Mouse (Mus musculus) cortical plate, adult 2 months (tissue): ENCODE results near the gene Hist1h2ah. TPM values are rescaled to one million over a fixed set of nuclear protein-coding genes. Genes with fewer than 3 reads are reported as not detected.
A peak's percentile ranks its signal among the peaks of the same experiment; 100 is the strongest.

ENCODE experiments used
- H3K27ac ChIP-seq: fragments of 200-500 bp; 2 replicates; pipeline ENCODE4 v1.5.1; 2012; ENCODE audit warnings: low read length, control low read depth, inconsistent platforms; ENCODE audit not compliant: insufficient read depth
- H3K4me1 ChIP-seq: fragments of 200-500 bp; 2 replicates; pipeline ENCODE4 v1.6.1; 2011; ENCODE audit warnings: low read length; ENCODE audit not compliant: control insufficient read depth, insufficient read depth
- H3K4me3 ChIP-seq: fragments of 200-500 bp; 2 replicates; pipeline ENCODE4 v1.5.1; 2011; ENCODE audit warnings: mild to moderate bottlenecking, low read length, control low read depth; ENCODE audit not compliant: insufficient read depth
- CTCF ChIP-seq: fragments of 200-500 bp; IDR thresholded peaks from 2 replicates; pipeline ENCODE4 v1.5.1; 2011; ENCODE audit warnings: mild to moderate bottlenecking, control low read depth, low read length; ENCODE audit not compliant: insufficient read depth; ENCODE audit errors: extremely low read depth
- POLR2A ChIP-seq: fragments of 200-500 bp; IDR thresholded peaks from 2 replicates; pipeline ENCODE4 v1.6.1; 2011; ENCODE audit warnings: mild to moderate bottlenecking, low read length, control low read depth; ENCODE audit not compliant: insufficient read depth; ENCODE audit errors: extremely low read depth
- polyA plus RNA-seq: library from polyadenylated mRNA; depleted of rRNA; stranded (reverse); fragments of >200 nt; gene quantifications from 2 replicates; pipeline ENCODE4 v1.2.3, GENCODE M21; 2012

The Hist1h2ah gene
- polyA plus RNA-seq, 1 experiment, result 0.75 TPM

DNA sequence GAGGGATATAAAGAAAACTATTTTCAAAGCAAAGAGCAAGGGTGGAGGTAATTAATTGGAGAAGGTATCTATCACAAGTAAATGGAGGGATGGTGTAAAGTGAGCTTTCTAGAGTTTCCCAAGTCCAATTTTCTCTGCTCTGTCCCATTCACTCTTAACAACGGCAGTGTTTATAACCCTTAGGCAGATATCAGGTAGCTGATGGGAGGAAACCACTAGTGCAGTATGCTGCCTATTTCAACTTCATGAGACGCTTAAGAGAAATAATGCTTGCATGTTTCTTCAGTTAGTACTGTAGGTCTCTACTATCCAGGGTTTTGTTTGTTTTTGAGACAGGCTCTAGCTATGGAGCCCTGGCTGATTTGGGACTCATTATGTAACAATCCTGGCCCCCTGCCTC is 2.0 kb upstream of the Hist1h2ah start:
- H3K27ac ChIP-seq, result no peak overlapping the region
- no peak for TF ChIP-seq CTCF
- no peak for TF ChIP-seq POLR2A
- peaks cover 1% of the 10 kb centered on the region; the same call in 1 of the 2 replicates for H3K4me1 ChIP-seq

GRCm38 (mm10) chr13:22036986-22037385 is 1.6 kb upstream of the Hist1h2ah start:
- H3K4me3 ChIP-seq, result no peak overlapping the region
- H3K4me1 ChIP-seq, result peaks cover 1% of the 10 kb centered on the region; the same call in 1 of the 2 replicates
- H3K27ac ChIP-seq, result no peak overlapping the region
- TF ChIP-seq CTCF (no peak), POLR2A (no peak)

More for the DNA sequence above, 2.0 kb upstream of the Hist1h2ah start:
- no peak overlapping the region for H3K4me3 ChIP-seq

- no peak for TF ChIP-seq POLR2A
- TF ChIP-seq CTCF, result no peak
- Histone ChIP-seq H3K27ac (no peak overlapping the region), H3K4me3 (peak overlapping the region; percentile 14; the same call in 1 of the 2 replicates), H3K4me1 (peaks cover 1% of the 10 kb centered on the region; the same call in 1 of the 2 replicates)
Measured at GRCm38 (mm10) chr13:22036149-22036956, 985 bp upstream of the Hist1h2ah start.

DNA sequence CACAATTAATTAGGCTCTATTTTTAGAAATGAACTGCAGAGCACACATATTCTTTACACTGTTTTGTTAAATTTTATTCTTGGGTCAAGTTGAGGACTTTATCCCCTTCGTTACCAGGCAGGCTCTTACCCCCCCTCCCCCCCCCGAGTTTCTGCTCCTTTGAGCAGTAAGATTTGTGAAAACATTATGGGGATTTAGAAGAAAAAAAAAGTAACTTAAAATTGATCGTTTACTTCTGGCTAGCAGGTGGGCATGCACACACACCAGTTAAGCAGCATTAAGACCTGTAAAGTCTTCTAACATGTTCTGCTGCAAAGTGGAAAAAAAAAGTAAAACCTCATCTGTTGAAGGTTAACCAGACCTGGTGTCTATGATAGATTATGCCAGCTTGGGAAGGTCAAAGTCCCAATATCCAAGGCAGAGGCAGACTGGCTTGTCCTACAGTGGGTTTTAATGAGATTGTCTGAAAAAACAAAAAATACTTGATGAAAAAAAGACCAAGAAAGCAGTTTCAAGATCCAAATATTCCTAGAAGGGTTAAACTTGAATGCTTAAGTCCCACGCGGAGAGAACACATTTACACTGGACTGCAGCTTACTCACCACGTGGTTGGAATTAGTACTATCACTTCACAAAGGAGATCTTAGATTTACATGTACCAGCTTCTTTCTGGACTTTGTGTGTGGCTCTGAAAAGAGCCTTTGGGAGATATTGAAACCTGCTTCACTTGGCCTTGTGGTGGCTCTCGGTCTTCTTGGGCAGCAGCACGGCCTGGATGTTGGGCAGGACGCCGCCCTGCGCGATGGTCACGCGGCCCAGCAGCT is 713 bp downstream of the Hist1h2ah start:
- Histone ChIP-seq H3K4me1 (peaks cover 1% of the 10 kb centered on the region; the same call in 1 of the 2 replicates), H3K4me3 (no peak overlapping the region), H3K27ac (no peak overlapping the region)
- no peak for TF ChIP-seq POLR2A
- no peak for TF ChIP-seq CTCF

DNA sequence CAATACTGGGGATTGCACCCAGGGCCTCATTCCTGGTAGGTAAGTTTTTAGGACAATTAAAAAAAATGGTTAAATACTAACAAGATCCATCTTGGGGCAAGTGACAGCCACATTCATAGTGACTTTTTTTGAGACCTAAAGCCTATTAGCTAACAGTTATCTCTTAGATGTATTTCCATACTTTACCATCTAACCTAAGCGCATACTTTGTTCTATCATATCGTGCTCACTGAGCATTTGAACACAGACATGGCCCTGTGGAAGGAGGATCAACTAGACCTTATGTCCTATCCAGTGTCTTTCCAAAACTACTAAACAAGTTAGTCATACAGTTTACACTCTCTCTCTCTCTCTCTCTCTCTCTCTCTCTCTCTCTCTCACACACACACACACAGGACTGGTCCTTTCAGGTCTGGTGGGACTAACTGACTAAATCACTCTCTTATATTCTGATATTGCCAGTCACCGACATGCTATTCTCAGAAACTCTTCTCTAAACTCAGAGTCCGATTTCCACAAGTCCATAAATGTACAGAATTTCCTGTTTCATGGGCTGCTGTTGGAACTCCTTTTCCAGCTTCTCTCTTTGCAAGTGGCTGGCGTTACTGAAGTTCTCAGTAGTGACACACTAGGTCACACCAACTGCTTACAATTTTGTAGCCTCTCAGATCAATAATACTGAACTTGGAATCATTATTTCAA is 1.5 kb downstream of the Hist1h2ah start:
- Histone ChIP-seq H3K27ac (no peak overlapping the region), H3K4me3 (no peak overlapping the region), H3K4me1 (peaks cover 1% of the 10 kb centered on the region; the same call in 1 of the 2 replicates)
- TF ChIP-seq POLR2A (no peak), CTCF (no peak)

DNA sequence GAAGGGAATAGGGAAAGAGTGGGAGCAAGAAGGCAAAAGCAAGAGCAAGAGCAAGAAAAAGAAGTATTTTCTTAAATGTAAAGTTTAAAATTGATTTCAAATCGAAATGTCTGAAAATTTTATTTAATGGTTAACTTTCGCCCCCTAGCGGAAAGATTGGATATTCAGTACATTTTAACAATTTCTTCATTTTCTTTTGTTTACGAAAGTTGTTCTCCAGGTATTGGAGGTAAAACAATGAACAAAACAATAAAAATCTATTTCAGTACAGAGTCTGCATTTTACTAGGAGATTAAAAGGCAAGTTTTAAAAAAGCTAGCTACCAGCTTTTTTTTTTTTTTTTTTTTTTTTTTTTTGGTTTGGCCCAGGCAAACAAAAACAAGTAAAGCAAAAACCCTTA is 4.9 kb downstream of the Hist1h2ah start:
- TF ChIP-seq CTCF (no peak), POLR2A (no peak)
- Histone ChIP-seq H3K27ac (no peak overlapping the region), H3K4me3 (no peak overlapping the region), H3K4me1 (peaks cover 1% of the 10 kb centered on the region; the same call in 1 of the 2 replicates)

GRCm38 (mm10) chr13:22029928-22030327 is 5.4 kb downstream of the Hist1h2ah start:
- Histone ChIP-seq H3K27ac (no peak overlapping the region), H3K4me1 (peaks cover 1% of the 10 kb centered on the region; the same call in 1 of the 2 replicates)
- no peak for TF ChIP-seq POLR2A
- no peak for TF ChIP-seq CTCF

DNA sequence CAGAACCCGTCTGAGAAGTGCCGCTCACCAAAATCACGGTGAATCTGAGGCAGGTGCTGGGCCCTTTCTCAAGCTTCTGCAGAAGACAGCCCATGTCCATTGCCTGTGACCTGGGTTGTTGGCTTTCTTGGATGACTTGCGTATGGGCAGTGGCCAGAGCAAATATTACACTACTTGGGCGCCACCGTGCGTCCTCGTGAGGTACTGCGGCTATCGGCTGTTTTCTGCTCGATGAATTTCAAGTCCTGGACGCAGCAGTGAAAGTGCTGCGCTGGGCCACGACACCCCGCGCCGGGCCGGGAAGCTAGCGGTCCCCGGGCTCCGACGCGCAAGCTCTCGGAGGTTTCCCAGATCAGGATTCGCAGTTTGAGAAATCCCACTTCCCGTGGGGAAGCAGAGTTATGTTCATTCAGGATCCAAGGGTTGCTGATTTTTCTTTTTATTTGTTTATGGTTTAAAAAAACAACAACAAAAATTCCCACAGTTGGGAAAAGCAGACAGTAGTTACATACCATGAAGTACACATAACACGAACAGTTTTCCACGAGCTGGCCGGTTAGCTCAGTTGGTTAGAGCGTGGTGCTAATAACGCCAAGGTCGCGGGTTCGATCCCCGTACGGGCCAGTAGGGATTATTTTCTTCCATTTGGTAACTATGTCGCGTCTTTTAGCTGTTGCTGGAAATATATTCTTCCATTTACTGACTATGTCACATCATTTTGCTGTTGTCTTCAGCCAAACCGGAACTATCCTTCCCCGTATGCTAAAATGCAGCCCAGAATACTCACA is 6.5 kb downstream of the Hist1h2ah start:
- peak overlapping the region; percentile 30 for H3K4me3 ChIP-seq
- H3K4me1 ChIP-seq, result no peaks in the 10 kb centered on the region
- peak; percentile 90 for TF ChIP-seq CTCF
- no peak for TF ChIP-seq POLR2A
- no peak overlapping the region for H3K27ac ChIP-seq

More at GRCm38 (mm10) chr13:22029928-22030327, 5.4 kb downstream of the Hist1h2ah start:
- H3K4me3 ChIP-seq, result no peak overlapping the region
